Mouse (Mus musculus) common myeloid progenitor, adult 5-6 weeks (primary cell): ENCODE results near the gene Xkr7. TPM values are rescaled to one million over a fixed set of nuclear protein-coding genes. Genes with fewer than 3 reads are reported as not detected.

Source experiments
- ATAC-seq: replicated peaks from 2 replicates; pipeline ENCODE4 v1.8.0; 2016; ENCODE audit warnings: low read depth, mild to moderate bottlenecking, moderate TSS enrichment, inconsistent platforms; ENCODE audit not compliant: poor library complexity, severe bottlenecking
- total RNA-seq: library from RNA; stranded (forward); fragments of 200-1000, 187-1606 nt; gene quantifications from 2 replicates; pipeline ENCODE4 v1.2.3, GENCODE M21; 2017

The Xkr7 gene
- total RNA-seq, 1 experiment from 2014 or later: not detected

DNA sequence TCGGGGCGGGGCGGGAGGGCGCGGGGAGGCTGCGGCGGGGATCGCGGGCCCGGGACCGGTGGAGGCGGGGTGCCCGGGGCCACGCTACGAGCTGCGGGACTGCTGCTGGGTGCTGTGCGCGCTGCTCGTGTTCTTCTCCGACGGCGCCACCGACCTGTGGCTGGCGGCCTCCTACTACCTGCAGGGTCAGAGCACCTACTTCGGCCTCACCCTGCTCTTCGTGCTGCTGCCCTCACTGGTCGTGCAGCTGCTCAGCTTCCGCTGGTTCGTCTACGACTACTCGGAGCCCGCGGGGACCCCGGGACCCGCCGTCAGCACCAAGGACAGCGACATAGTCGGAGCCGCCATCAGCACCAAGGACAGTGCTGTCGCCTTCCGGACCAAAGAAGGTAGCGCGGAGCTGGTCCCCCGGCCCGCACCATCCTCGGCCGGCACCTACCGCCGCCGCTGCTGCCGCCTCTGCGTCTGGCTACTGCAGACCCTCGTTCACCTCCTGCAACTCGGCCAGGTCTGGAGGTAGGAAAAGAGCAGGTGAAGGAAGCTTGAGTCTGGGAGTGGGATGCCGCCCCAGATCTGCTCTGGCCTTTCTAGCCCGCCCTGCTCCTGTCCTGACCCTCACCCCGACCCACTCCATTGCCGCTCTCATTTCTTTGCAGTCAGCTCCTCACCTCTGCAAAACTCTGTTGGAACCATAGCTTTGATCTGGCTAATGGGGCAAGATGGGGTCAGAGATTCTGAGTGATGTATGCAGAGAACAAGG is 611 bp downstream of the Xkr7 start:
- ATAC-seq: peak; percentile 95

DNA sequence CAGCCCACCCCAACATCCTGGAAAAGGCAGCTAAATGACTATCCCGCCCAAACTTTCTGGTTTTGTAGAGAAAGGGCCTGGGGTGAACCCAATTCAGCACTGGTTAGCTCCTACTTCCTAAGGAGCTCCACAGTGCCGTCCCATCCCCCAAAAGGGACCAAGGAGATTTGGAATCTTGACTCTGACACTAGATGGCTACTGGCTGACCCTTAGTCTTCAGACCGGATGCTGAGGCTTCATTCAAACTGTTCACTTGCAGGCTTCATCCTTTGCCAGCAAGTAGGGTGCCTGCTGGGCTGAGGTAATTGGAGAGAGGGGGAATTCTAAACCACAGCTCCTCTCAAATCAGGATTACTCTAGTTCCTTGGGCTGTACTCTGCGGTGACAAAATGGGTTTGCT is 1.3 kb downstream of the Xkr7 start:
- no peak for ATAC-seq

DNA sequence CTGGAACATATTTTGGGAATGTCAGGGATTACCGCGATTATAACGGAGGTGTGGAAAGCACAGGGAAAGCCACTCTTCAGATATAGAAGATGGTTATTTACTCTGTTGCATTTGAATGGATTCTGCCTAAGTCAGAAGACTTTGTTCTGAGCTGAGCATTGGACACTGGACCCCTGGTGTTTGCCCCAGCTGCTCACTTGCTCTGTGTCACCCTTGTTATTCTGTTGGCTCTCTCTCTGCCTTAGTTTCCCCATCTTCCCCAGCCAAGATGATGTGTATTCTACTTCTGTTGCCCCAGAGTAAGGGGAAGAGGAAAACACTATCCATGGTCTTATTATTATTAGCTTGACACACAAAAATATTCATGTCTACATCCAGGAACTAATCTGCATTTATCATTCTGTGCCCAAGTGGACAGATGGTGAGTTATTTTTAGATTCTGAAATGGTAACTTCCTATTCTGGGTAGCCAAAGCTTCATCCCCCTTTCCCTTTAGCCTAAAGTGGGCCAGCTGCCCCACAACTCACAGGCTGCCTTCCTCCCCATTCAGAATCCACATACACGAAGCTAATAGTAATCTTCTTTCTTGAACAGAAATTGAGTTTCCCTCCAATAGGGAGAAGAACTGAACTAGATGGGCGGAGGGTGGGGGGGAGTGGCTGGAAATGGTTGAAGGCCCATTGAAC is 2.0 kb downstream of the Xkr7 start:
- ATAC-seq: no peak

DNA sequence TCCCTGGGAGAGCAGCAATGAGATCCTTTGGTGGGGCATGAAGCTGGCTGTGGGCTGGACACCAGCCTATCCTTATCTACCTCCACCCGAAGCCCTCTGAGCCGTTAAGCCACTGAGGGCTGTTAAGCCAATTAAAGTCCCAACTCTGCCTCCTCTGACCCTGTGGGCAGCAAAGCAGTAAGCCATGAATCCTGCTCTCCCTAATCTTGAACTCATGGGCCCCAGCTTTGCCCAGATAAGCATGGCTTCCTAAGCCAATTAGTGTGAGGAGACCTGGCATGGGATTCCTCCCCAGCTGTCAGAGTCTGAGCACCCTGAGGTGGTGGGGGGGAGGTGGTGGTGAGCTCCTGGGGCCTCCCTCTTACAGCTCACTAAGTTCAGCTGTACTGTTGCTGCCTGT is 5.0 kb downstream of the Xkr7 start:
- ATAC-seq: no peak

DNA sequence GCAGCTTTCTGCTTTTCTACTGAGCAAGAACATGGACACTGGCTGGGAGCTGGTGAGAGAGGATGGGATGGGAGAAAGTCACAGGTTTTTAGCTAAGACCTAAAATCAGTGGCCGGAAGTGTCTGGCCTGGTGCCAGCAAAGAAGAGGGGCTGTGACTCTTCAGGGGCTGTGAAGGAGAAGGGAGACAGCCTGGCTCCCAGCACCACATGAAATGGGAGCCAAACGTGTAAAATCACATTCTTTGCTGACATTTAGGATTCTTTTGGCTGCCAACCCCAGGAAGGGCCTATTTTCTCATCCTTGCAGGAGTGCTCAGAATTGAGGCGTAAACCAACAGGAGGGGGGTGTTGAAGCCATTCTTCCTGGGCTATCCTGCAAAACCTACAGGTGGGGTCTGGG is 12.2 kb downstream of the Xkr7 start:
- no peak for ATAC-seq

DNA sequence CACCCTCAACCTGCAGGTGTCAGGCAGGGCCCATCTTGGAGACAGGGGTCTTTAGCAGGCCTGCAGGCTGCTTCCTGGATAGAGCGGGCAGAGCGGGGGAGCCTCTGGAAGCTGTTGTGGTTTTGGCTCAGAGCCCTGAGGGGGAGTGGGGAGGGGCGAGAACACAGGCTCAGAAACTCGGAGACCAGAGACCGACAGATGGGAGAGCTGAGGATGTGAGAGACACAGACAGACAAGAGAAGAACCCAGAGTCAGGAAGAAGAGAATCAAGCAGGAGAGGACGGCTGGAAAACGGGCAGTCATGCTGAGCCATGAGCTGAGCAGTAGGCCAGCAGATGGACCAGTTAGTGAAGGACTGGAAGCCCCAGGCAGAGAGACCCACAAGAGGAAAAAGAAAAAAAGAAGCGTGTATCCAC is 14.2 kb downstream of the Xkr7 start:
- peak; percentile 46 for ATAC-seq

DNA sequence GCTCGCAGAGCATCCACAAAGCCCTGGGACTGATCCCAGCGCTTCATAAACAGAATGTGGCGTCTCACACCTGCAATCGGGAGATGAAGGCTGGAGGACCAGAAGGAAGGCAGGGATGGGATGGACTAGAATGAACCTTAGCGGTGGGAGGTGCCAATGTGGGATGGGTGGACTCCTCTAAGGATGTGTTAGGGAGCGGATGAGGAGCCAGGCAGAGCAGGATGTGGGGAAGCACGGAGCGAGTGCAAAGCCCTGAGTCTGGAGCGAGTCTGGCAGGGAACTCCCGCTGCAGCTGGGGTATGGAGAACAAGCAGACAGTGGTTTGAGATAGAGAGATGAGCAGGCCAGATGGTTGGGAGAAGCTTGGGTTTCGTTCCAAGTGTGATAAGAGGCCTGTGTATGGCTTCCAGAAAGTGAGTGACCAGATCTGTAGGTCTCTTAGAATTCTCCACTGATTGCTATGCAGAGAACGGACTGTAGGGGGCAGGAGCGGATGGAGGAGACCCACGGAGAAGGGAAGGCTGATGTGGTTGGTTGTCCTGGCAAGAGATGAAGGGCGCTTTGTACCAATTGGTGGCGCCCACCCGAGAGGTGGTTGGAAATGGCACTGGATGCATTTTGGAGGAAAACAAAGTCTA is 16.3 kb downstream of the Xkr7 start:
- peak; percentile 60 for ATAC-seq

DNA sequence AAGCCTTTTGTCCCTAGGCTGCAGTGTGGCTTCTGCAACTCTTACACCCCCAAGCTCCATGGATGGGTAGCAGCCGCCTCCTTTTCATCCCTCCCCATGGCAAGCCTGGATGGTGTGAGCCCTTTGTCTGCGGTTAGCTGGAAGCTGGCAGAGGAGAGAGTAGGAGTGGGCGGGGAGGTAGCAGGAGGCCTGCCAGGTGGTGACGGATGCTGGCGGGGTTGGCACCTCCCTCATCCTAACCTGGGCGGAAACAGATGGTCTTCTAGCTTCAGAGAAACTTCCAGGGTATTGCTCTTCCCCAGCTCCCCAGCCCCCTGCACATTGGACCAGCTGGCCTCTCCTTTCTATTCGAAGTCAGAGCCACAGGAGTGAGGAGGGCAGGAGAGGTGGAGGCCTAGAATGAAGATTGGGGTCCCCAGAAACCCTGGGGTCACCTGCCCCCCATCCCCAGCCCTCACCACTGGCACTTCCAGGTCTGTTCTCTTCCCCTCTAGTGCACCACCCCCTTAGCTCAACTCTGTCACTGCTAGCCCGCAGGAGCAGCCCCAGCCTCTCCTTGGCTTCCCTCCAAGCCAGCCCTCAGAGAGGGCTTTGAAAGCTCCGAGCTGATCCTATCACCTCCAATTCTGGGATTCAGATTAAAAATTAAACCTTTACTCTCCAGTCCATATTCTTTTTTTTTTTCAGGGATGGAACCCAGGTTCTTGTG is 17.8 kb downstream of the Xkr7 start:
- ATAC-seq: no peak

DNA sequence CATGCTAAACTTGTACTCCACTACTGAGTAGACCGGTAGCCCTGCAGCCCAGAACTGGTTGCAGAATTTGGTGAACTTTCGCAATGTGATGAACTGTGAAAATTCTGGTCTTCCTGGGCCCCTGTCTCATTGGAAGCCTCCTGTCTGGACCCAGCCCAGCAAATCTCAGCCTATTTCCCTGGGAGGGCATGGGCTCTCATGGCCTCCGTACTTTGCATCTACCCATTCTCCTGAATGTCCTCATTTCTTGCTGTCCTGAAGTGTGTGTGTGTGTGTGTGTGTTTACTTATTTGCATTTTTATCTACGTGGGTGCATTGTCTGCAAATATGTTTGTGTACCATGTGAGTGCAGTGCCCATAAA is 18.3 kb downstream of the Xkr7 start:
- ATAC-seq: no peak

DNA sequence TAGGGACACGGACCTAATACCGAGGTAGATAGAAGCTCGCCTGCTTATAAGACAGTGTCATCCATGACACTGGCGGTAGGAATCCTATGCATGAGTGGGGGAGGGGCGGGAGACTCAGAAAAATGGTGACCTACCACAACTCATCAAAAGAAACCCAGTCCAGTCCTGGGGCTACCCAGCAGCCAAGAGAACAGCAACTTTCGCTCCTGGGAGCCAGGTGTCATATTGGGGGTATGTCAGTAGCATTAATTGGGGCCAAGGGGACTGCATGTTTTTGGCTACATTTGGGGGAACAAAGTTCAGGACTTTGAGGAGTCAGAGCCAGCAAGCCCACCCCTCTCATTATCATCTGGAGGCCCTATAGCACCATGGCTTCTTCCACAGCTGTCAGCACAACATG is 19.4 kb downstream of the Xkr7 start:
- ATAC-seq: no peak

DNA sequence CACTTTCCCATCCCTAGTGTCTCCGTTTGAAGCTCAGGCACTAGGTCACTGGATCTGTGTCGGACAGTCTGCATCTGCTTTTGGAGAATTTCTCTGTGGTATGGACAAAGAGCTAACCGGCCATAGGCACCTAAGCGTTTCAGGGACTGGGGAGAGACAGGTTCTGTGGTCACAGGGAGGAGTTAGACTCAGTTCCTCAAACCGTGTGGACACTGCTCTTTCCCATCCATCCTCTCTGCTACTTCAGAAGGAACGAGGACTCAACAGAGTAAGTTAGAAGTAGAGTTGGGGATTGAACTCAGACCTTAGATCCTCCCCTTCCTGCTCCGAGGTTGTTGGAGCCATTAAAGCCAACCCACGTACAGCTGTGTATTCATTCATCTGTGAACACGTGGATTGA is 19.9 kb downstream of the Xkr7 start:
- ATAC-seq: peak; percentile 34

DNA sequence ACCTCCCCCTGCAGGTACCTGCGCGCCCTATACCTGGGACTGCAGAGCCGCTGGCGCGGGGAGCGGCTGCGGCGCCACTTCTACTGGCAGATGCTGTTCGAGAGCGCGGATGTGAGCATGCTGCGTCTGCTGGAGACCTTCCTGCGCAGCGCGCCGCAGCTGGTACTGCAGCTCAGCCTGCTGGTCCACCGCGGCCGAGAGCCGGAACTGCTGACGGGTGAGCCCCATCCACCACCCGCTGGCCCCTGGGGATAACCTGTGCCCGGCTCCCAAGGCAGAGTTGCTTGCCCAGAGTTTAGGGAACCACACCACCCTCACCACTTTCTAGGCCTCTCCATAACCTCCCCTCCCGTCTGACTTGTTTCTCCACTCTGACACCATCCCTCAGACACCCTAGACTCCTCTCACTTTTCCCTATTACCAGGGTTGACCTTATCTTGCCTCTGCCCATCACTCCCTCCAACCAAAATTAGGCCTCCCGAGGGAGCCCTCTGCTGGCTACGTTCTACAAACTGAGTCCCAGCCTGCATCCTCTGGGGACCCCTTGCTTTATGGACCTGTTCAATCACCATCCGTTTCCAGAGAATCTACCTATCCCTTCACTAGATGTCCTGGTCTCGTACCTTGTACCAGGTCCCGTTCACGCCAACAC is 21.2 kb downstream of the Xkr7 start:
- peak; percentile 42 for ATAC-seq

DNA sequence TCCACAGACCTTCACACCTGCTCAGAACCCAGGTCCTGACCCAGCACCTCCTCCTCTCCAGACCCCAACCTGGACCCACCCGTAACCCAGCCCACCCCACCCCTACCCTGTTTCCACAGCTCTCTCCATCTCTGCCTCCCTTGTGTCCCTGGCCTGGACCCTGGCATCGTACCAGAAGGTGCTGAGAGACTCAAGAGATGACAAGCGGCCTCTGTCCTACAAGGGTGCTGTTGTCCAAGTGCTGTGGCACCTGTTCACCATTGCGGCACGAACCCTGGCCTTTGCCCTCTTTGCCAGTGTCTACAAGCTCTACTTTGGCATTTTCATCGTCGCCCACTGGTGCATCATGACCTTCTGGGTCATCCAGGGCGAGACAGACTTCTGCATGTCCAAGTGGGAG is 22.2 kb downstream of the Xkr7 start:
- no peak for ATAC-seq

DNA sequence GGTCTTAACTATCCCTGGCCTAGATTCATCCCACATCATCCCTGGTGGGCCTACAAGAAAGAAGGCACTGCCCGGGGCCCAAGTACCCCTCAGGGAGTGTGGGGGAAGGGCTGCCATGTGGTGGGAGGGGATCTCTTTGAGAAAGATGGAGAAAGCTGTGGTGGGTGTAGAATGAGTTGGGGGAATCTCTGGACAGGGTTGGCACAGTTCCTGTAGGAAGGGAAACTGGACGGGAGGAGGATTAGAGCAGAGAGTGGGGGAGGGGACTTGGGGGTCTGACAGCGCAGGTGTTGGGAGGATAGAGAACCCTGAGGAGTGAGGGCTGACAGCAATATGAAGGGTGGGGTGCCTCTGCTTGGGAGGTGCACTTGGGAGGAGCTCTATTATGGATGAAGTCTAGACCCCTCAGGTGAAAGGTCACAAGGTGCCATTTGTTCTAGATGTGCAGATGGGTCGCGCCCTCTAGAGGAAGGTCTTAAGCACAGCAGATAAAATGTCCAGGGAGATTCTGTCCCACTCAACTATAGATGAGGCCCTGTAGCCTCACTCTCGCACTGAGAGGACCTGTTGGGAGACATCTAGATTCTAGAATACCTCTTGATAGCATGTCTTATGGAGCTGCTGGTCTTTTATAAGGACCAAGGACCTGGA is 23.7 kb downstream of the Xkr7 start:
- no peak for ATAC-seq

DNA sequence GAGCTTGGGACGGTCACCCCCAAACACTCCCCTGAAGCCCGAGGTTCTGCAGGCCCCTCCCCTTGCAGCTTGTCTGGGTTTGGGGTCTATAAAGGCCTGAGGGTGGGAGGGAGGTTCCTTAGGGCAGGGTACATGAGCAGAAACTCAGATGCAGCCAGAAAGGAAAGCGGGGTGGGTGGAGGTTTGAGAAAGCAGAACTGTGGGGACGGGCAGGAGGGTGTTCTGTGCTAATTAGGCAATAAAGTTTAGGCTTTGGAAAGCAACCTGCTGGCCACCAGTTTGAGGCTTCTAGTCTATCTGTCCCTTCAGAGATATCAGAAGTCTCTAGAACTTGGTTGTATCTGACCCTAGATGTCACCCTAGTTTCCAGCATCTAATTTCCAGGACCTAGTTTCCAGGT is 26.7 kb downstream of the Xkr7 start:
- ATAC-seq: peak; percentile 53

DNA sequence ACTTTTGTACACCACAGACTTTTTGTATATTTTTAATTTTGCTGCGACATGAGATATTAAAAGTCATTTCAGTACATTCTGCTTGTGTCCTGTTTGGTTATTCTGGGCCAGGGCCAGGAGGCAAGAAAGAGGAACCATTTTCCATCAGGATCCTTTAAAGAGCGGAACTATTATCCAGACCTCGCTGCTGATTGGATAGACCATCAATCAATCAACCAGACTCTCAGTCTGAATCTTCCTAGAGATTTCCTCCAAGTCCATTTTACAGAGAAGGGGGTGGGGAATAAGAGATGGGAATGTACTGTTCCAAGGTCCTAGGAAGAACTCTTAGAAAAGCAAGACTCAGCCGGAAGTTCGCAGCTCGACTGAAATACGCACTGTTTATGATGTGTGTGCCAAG is 28.6 kb downstream of the Xkr7 start:
- no peak for ATAC-seq

DNA sequence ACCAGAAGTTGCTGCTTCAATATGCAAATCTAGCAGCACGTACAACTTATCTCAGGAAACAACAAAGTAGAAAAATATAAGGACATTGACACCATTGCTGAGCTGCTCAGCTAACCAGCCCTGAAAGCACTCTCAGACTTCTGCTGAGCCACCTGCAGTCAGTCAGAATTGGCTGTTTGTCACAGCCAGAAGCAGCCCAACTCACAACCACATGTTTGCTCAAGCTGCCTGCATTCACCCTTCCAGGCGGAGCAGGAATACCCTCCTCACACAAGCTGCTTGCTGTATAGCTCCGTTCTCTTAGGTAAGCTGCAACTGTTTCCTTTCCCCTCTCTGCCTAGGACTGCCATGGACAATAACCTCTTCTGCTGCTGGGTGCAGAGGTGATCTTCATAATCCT is 31.7 kb downstream of the Xkr7 start:
- no peak for ATAC-seq

DNA sequence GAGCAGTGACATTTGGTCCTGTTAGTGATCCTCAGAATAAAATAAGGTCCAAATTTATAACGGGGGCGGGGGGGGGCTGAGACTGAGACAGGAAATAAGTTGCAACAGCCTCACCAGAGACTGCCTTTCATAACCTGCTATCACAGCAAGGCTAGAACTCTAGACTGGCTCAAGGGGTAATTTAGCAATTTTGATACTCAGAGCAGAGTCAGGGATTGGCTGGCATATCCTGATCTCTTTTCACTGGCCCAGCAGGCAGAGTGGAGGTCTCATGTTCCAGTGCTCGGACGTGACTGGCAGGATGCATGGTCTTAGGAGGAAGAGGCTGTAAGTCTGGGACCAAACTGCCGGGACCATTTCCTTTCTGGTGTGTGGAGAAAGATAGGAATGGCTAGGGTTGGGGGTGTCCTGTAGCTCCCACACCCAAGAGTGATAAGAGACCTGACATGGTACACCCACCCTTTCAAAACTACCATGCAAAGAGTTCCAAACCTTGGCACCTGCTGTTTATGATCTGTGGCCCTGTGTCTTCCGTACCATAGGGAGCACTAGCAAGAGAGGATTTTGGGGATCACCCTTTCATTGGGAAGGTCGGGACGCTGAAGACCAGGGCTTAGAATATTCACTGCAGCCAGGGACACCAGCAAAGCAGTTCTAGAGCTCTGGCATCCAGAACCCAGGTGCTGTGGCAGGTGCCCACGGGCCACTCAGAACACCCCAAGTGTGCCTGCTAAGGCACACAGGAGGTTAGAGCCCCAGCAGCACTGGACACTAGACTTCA is 32.7 kb downstream of the Xkr7 start:
- ATAC-seq: no peak
